Mouse (Mus musculus) cerebellum, postnatal 25 days (tissue): ENCODE results near the gene Olfr1445.

Experiments used
- DNase-seq, 2 experiments: peaks; one replicate each; pipeline ENCODE4 v3.0.0; 2021; ENCODE audit warnings: mixed read lengths in 2 of 2

The Olfr1445 gene

DNA sequence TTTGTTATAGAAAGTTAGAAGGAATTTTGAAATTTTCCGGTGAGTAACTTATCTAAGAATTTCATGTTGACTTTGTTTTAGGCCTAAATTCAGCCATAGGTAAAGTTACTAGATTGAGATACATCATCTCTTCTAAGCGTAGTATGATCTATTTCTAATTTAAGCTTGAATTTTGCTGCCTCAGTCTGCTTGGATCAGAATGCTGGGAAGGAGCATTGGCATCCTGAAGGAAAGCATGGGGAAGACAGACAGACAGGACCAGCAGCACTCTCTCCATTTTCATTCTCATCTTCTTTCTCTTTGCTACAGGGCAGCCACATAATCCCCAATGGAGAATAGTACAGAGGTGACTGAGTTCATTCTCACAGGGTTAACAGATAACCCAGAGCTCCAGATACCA is at the start of gene Olfr1445:
Gene Olfr1445, plus strand, starts transcription at position 301 of the 400 bp plus-strand sequence.
- no peak for DNase-seq

DNA sequence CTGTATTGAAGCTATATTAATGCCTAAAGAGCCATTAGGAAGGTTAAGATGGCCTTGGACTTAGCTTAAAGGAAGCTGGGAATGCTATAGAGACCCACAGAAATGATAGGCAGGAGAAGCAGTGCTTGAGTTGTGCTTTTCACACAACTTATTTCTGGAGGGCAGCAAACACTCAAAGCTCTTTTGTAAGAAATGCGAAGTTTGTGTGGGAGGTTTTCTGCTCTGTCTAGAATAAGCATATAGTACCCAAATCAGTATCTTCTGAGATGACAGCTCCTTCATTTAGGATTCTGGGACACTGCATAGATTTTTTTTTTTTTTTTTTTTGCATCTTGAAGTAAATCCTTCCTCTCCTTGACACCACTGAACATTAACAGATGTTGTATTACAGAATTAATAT is 45.1 kb upstream of the Olfr1445 start:
- DNase-seq: no peak

DNA sequence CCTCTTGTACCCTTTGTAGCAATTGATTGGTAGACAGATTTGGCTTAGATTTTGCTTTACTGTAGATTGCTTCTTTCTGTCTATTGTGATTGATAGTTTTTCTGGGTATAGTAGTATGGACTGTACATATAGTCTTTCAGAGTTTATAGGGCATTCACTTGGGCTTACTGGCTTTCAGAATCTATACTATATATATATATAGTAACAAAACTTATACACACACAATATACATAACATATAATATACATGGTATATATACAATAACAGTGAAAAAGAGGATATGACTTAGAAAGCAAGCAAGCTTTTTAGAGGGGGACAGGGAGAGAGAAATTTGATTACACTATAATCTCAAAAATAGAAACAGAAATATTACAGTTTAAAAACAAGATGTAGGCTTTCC is 37.3 kb upstream of the Olfr1445 start, which contains the start of gene Gm5244:
Gene Gm5244, plus strand, starts transcription at position 301 of the 400 bp plus-strand sequence.
- no peak for DNase-seq

GRCm38 (mm10) chr19:12856983-12857382 is 26.7 kb upstream of the Olfr1445 start, which contains the start of gene Olfr1444:
Gene Olfr1444 (plus strand): TSS chr19:12857283.
- DNase-seq: no peak

- no peak for DNase-seq
Measured at GRCm38 (mm10) chr19:12893424-12893823, 9.8 kb downstream of the Olfr1445 start, which contains the start of gene Olfr1446. Gene Olfr1446 (minus strand): TSS chr19:12893524.

- DNase-seq: no peak
Measured at GRCm38 (mm10) chr19:12903643-12904042, 20.0 kb downstream of the Olfr1445 start, which contains the start of gene Olfr1447. Gene Olfr1447 (minus strand): TSS chr19:12903743.

GRCm38 (mm10) chr19:12924319-12924718 is 40.7 kb downstream of the Olfr1445 start, which contains the start of gene Olfr1448:
Gene Olfr1448 (minus strand): TSS chr19:12924419.
- no peak for DNase-seq

GRCm38 (mm10) chr19:12930540-12930939 is 46.9 kb downstream of the Olfr1445 start, which contains the start of gene Olfr1449:
Gene Olfr1449 (plus strand): TSS chr19:12930840.
- no peak for DNase-seq
